Mouse (Mus musculus) neural tube, embryonic 11.5 days (tissue): Measurements from ENCODE around the gene Cdh12. TPM values are rescaled to one million over a fixed set of nuclear protein-coding genes. Genes with fewer than 3 reads are reported as not detected.

Experiments
- ATAC-seq: fragments of 200-750 bp; cut with Nextera tagmentation; 2 replicates; pipeline ENCODE4 v1.8.0; 2017; ENCODE audit warnings: moderate number of reproducible peaks, mild to moderate bottlenecking, moderate TSS enrichment, moderate library complexity; ENCODE audit not compliant: insufficient read depth, low FRiP score, low TSS enrichment
- DNase-seq: peaks from one replicate; pipeline ENCODE4 v3.0.0-alpha.2; 2015; ENCODE audit warnings: low spot score
- H3K27ac ChIP-seq: fragments of 300-500 bp; sonication (generic); 2 replicates; pipeline ENCODE4 v1.5.1; 2014; ENCODE audit warnings: low read depth, mild to moderate bottlenecking, low read length
- H3K27me3 ChIP-seq: fragments of 300-500 bp; sonication (generic); 2 replicates; pipeline ENCODE4 v1.6.1; 2014; ENCODE audit warnings: mild to moderate bottlenecking, low read length, mixed read lengths; ENCODE audit not compliant: control insufficient read depth, insufficient read depth
- H3K36me3 ChIP-seq: fragments of 300-500 bp; sonication (generic); 2 replicates; pipeline ENCODE4 v1.6.1; 2014; ENCODE audit warnings: mild to moderate bottlenecking, low read length, moderate library complexity, mixed read lengths; ENCODE audit not compliant: control insufficient read depth, insufficient read depth
- H3K4me1 ChIP-seq: fragments of 300-500 bp; sonication (generic); 2 replicates; pipeline ENCODE4 v1.6.1; 2014; ENCODE audit warnings: low read length, mixed read lengths; ENCODE audit not compliant: control insufficient read depth, insufficient read depth
- H3K4me2 ChIP-seq: fragments of 300-500 bp; sonication (generic); 2 replicates; pipeline ENCODE4 v1.6.1; 2014; ENCODE audit warnings: low read depth, mild to moderate bottlenecking, moderate library complexity
- H3K4me3 ChIP-seq: fragments of 300-500 bp; sonication (generic); 2 replicates; pipeline ENCODE4 v1.5.1; 2014; ENCODE audit warnings: low read depth, low read length
- H3K9ac ChIP-seq: fragments of 300-500 bp; sonication (generic); 2 replicates; pipeline ENCODE4 v1.6.1; 2014; ENCODE audit warnings: mild to moderate bottlenecking, low read length
- H3K9me3 ChIP-seq: fragments of 300-500 bp; sonication (generic); 2 replicates; pipeline ENCODE4 v1.6.1; 2016; ENCODE audit warnings: low read length; ENCODE audit not compliant: control insufficient read depth
- WGBS: fragments of 180-500 bp; shearing (Covaris S2); extraction: QIAGEN DNeasy Blood & Tissue Kit; methylation state at CpG from one replicate; pipeline ENCODE4 v1.1.7; 2014; 5-methylcytosine and 5-hydroxymethylcytosine counted together
- polyA plus RNA-seq: library from polyadenylated mRNA; unstranded; fragments of >200 nt; fragmentation: Nextera tagmentation; extraction: Ambion mirVana; gene quantifications from 2 replicates; pipeline ENCODE4 v1.2.1, GENCODE M21; 2014

Cdh12 gene
- 1.0 and 2.5 TPM in 2 replicates for polyA plus RNA-seq

- Histone ChIP-seq H3K4me2 (peak within 1 kb of the TSS; percentile 60), H3K36me3 (no peaks in the 10 kb centered on the region), H3K9ac (peak within 1 kb of the TSS; percentile 52), H3K27me3 (no peaks in the 10 kb centered on the region), H3K27ac (no peak within 1 kb of the TSS), H3K9me3 (no peaks in the 10 kb centered on the region), H3K4me1 (no peaks in the 10 kb centered on the region), H3K4me3 (peak within 1 kb of the TSS; percentile 35)
- DNase-seq, result peak; percentile 40
- peak; percentile 81 for ATAC-seq
- WGBS, result 14% methylated on average over 18 of the region's 18 CpGs
Measured at GRCm38 (mm10) chr15:20448861-20449663, at the start of gene Cdh12. Cdh12 (plus strand) TSS chr15:20449265.

- H3K36me3 ChIP-seq, result no peaks in the 10 kb centered on the region
- DNase-seq, result no peak
- no peaks in the 10 kb centered on the region for H3K27me3 ChIP-seq
- H3K9me3 ChIP-seq, result no peaks in the 10 kb centered on the region
- ATAC-seq, result no peak
- H3K9ac ChIP-seq, result no peak overlapping the region
- H3K4me1 ChIP-seq, result no peaks in the 10 kb centered on the region
- H3K27ac ChIP-seq, result no peak overlapping the region
- H3K4me2 ChIP-seq, result no peak overlapping the region
- no peak overlapping the region for H3K4me3 ChIP-seq
- WGBS, result 57% methylated on average over 3 of the region's 3 CpGs
Measured at GRCm38 (mm10) chr15:20403596-20403995, 45.5 kb upstream of the Cdh12 start.

DNA sequence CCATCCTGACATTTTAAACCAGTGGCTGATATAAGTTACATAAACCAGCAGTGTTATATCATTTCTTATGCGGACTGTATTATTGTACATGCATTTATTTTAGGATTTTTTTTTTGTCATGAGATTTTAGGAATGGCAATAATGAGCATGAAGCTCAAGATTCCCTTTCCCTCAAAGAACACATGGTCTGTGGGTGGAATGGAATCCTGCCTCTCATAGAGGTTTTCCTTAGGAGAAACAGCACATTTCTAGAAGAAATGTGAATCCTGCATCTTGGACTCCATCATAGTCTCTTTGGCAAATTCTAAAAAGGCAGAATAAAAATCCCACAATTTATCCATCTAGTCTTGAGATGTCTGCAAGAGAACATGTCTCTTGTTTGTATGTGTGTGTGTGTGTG is 35.7 kb upstream of the Cdh12 start:
- Histone ChIP-seq H3K9ac (no peak overlapping the region), H3K4me2 (no peak overlapping the region), H3K27ac (no peak overlapping the region), H3K4me1 (no peaks in the 10 kb centered on the region), H3K27me3 (no peaks in the 10 kb centered on the region), H3K4me3 (no peak overlapping the region), H3K36me3 (no peaks in the 10 kb centered on the region), H3K9me3 (no peaks in the 10 kb centered on the region)
- no peak for ATAC-seq
- DNase-seq, result no peak
- 98% methylated on average over 1 of the region's 1 CpGs for WGBS

GRCm38 (mm10) chr15:20436356-20436755 is 12.7 kb upstream of the Cdh12 start:
- ATAC-seq, result no peak
- no peak for DNase-seq
- WGBS, result 62% methylated on average over 2 of the region's 2 CpGs

DNA sequence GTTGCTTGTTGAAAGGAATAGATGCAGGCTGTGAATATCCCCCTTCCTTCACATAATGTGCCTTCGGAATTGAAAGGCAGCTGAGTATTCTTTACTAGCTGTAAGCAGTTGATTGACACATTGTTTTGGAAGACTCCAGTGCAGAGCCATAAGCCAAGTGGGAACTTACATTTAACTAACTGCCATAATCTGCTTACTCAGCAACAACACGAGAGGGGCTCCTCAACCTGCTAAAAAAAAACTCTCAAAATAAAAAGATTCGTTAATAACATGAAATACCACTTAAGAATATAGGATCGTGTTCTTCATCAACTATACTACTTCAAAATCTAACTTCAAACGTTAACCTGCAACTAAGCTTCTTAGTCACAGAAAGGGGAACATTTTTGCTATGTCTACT is 1.5 kb downstream of the Cdh12 start:
- Histone ChIP-seq H3K4me2 (no peak overlapping the region), H3K27me3 (no peaks in the 10 kb centered on the region), H3K9ac (no peak overlapping the region), H3K9me3 (no peaks in the 10 kb centered on the region), H3K36me3 (no peaks in the 10 kb centered on the region), H3K27ac (no peak overlapping the region), H3K4me1 (no peaks in the 10 kb centered on the region), H3K4me3 (no peak overlapping the region)
- WGBS, result 73% methylated on average over 5 of the region's 5 CpGs
- DNase-seq, result no peak
- no peak for ATAC-seq

More at GRCm38 (mm10) chr15:20436356-20436755, 12.7 kb upstream of the Cdh12 start:
- no peak overlapping the region for H3K9ac ChIP-seq
- no peaks in the 10 kb centered on the region for H3K27me3 ChIP-seq
- no peak overlapping the region for H3K4me3 ChIP-seq
- no peak overlapping the region for H3K27ac ChIP-seq
- no peak overlapping the region for H3K4me2 ChIP-seq
- no peaks in the 10 kb centered on the region for H3K4me1 ChIP-seq
- H3K36me3 ChIP-seq, result no peaks in the 10 kb centered on the region
- H3K9me3 ChIP-seq, result no peaks in the 10 kb centered on the region

- ATAC-seq, result no peak
Measured at GRCm38 (mm10) chr15:20458508-20458907, 9.4 kb downstream of the Cdh12 start.

DNA sequence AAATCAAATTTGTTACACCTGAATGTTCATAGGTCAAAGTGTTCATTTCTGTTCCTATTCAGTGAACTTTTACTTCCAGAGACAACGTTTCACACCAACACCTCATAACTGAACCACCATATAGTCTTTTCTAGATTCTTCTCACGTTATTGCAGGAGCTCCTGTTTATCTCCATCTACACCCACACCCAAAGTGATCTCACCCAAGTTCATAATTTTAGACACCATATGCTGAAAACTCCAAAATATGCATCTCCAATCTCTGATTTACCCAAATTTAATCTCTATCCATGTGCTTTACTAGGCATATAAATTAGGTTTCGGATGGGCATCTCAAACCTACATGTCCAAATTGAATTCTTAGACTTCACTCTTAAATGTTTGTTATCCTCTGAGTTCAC is 13.4 kb downstream of the Cdh12 start:
- ATAC-seq (no peak), DNase-seq (no peak)
- H3K4me2 ChIP-seq, result no peak overlapping the region
- 84% methylated on average over 3 of the region's 3 CpGs for WGBS
- H3K36me3 ChIP-seq, result no peaks in the 10 kb centered on the region
- H3K27ac ChIP-seq, result no peak overlapping the region
- H3K27me3 ChIP-seq, result no peaks in the 10 kb centered on the region
- no peak overlapping the region for H3K4me3 ChIP-seq
- H3K9ac ChIP-seq, result no peak overlapping the region
- H3K4me1 ChIP-seq, result no peaks in the 10 kb centered on the region
- H3K9me3 ChIP-seq, result no peaks in the 10 kb centered on the region

More at GRCm38 (mm10) chr15:20458508-20458907, 9.4 kb downstream of the Cdh12 start:
- no peak for DNase-seq
- H3K4me1 ChIP-seq, result no peaks in the 10 kb centered on the region
- H3K27me3 ChIP-seq, result no peaks in the 10 kb centered on the region
- no peaks in the 10 kb centered on the region for H3K9me3 ChIP-seq
- no peak overlapping the region for H3K27ac ChIP-seq
- no peak overlapping the region for H3K9ac ChIP-seq
- H3K36me3 ChIP-seq, result no peaks in the 10 kb centered on the region
- H3K4me2 ChIP-seq, result no peak overlapping the region
- H3K4me3 ChIP-seq, result no peak overlapping the region
- 92% methylated on average over 3 of the region's 3 CpGs for WGBS

GRCm38 (mm10) chr15:20463601-20464000 is 14.5 kb downstream of the Cdh12 start:
- Histone ChIP-seq H3K27me3 (no peaks in the 10 kb centered on the region), H3K27ac (no peak overlapping the region), H3K9me3 (no peaks in the 10 kb centered on the region), H3K9ac (no peak overlapping the region), H3K4me1 (no peaks in the 10 kb centered on the region), H3K4me3 (no peak overlapping the region), H3K36me3 (no peaks in the 10 kb centered on the region), H3K4me2 (no peak overlapping the region)
- no peak for DNase-seq
- WGBS, result 80% methylated on average over 1 of the region's 1 CpGs
- no peak for ATAC-seq

- 96% methylated on average over 4 of the region's 4 CpGs for WGBS
- H3K27ac ChIP-seq, result no peak overlapping the region
- no peak overlapping the region for H3K4me2 ChIP-seq
- H3K9me3 ChIP-seq, result no peaks in the 10 kb centered on the region
- H3K27me3 ChIP-seq, result no peaks in the 10 kb centered on the region
- H3K4me1 ChIP-seq, result no peaks in the 10 kb centered on the region
- DNase-seq (no peak), ATAC-seq (no peak)
- H3K4me3 ChIP-seq, result no peak overlapping the region
- H3K9ac ChIP-seq, result no peak overlapping the region
- H3K36me3 ChIP-seq, result no peaks in the 10 kb centered on the region
Measured at GRCm38 (mm10) chr15:20550979-20551378, 101.9 kb downstream of the Cdh12 start.
